Mouse (Mus musculus): Measurements from ENCODE around the gene Zfp28.
"Not testable (repeated sequence)": the region's sequence is repeated elsewhere in the genome, so short reads cannot be mapped to it uniquely, and the experiment has no call there.

Zfp28 gene

GRCm38 (mm10) chr7:6383044-6383455 lies at the start of gene Zfp28:
Zfp28 (plus strand) TSS chr7:6383295.
- peak; percentile 98 for DNase-seq (ENCODE audit: low read depth, low spot score)

- no peak for DNase-seq (ENCODE audit: low read depth, low spot score)
Observed at GRCm38 (mm10) chr7:6339865-6340264, 43.2 kb upstream of the Zfp28 start.

- DNase-seq (ENCODE audit: low read depth, low spot score): peak; percentile 86
Observed at GRCm38 (mm10) chr7:6343501-6344071, 39.5 kb upstream of the Zfp28 start, which contains the start of gene Gm3854. Gm3854 (plus strand) TSS chr7:6343759.

- DNase-seq (ENCODE audit: low read depth, low spot score): no peak
Observed at GRCm38 (mm10) chr7:6344124-6344523, 39.0 kb upstream of the Zfp28 start.

GRCm38 (mm10) chr7:6358121-6358520 lies 25.0 kb upstream of the Zfp28 start:
- DNase-seq (ENCODE audit: low read depth, low spot score): no peak

- peak; percentile 86 for DNase-seq (ENCODE audit: low read depth, low spot score)
Observed at GRCm38 (mm10) chr7:6358937-6359590, 24.0 kb upstream of the Zfp28 start.

GRCm38 (mm10) chr7:6360477-6361060 lies 22.5 kb upstream of the Zfp28 start:
- no peak for DNase-seq (ENCODE audit: low read depth, low spot score)

- no peak for DNase-seq (ENCODE audit: low read depth, low spot score)
Observed at GRCm38 (mm10) chr7:6361756-6362155, 21.3 kb upstream of the Zfp28 start.

GRCm38 (mm10) chr7:6362268-6363046 lies 20.6 kb upstream of the Zfp28 start:
- DNase-seq (ENCODE audit: low read depth, low spot score): peak; percentile 97

- DNase-seq (ENCODE audit: low read depth, low spot score): peak; percentile 92
Observed at GRCm38 (mm10) chr7:6363047-6363488, 20.0 kb upstream of the Zfp28 start, which contains the start of gene Zfp78. Zfp78 (plus strand) TSS chr7:6363280.

GRCm38 (mm10) chr7:6364761-6365160 lies 18.3 kb upstream of the Zfp28 start:
- DNase-seq (ENCODE audit: low read depth, low spot score): no peak

- DNase-seq (ENCODE audit: low read depth, low spot score): no peak
Observed at GRCm38 (mm10) chr7:6367185-6367584, 15.9 kb upstream of the Zfp28 start.

GRCm38 (mm10) chr7:6368146-6368545 lies 14.9 kb upstream of the Zfp28 start:
- not testable (repeated sequence) for DNase-seq (ENCODE audit: low read depth, low spot score)

- DNase-seq (ENCODE audit: low read depth, low spot score): no peak
Observed at GRCm38 (mm10) chr7:6369460-6369859, 13.6 kb upstream of the Zfp28 start.

GRCm38 (mm10) chr7:6372993-6373392 lies 10.1 kb upstream of the Zfp28 start:
- no peak for DNase-seq (ENCODE audit: low read depth, low spot score)

- DNase-seq (ENCODE audit: low read depth, low spot score): no peak
Observed at GRCm38 (mm10) chr7:6378441-6378840, 4.7 kb upstream of the Zfp28 start.

- DNase-seq (ENCODE audit: low read depth, low spot score): no peak
Observed at GRCm38 (mm10) chr7:6381431-6381830, 1.7 kb upstream of the Zfp28 start.

GRCm38 (mm10) chr7:6384011-6384410 lies 916 bp downstream of the Zfp28 start:
- no peak for DNase-seq (ENCODE audit: low read depth, low spot score)

GRCm38 (mm10) chr7:6386995-6387394 lies 3.9 kb downstream of the Zfp28 start:
- DNase-seq (ENCODE audit: low read depth, low spot score): no peak

GRCm38 (mm10) chr7:6388971-6389370 lies 5.9 kb downstream of the Zfp28 start:
- no peak for DNase-seq (ENCODE audit: low read depth, low spot score)

- no peak for DNase-seq (ENCODE audit: low read depth, low spot score)
Observed at GRCm38 (mm10) chr7:6389449-6389848, 6.4 kb downstream of the Zfp28 start.
